Mouse (Mus musculus) lung, adult 2 months (tissue): ENCODE measurements at regions not wholly inside any gene's neighbourhood (a gene's known extent, or its start where the extent isn't known, plus 50 kb on each side); places are given as distances from the start of the nearest gene placed in this dataset.

Source experiments
- CTCF ChIP-seq: fragments of 200-500 bp; IDR thresholded peaks from 2 replicates; pipeline ENCODE4 v1.5.1; 2011; ENCODE audit warnings: mild to moderate bottlenecking, low read length, control low read depth; ENCODE audit not compliant: insufficient read depth
- POLR2A ChIP-seq: fragments of 200-500 bp; IDR thresholded peaks from 2 replicates; pipeline ENCODE4 v1.6.1; 2011; ENCODE audit warnings: low read depth, mild to moderate bottlenecking, control low read depth, low read length, borderline replicate concordance; ENCODE audit errors: extremely low read depth

GRCm38 (mm10) chr3:78884029-78884428, 402.3 kb downstream of the Rapgef2 start:
- TF ChIP-seq POLR2A (no peak), CTCF (no peak)
